ENCODE assay signal across 9 mouse cellular contexts in the genomic region with DNA sequence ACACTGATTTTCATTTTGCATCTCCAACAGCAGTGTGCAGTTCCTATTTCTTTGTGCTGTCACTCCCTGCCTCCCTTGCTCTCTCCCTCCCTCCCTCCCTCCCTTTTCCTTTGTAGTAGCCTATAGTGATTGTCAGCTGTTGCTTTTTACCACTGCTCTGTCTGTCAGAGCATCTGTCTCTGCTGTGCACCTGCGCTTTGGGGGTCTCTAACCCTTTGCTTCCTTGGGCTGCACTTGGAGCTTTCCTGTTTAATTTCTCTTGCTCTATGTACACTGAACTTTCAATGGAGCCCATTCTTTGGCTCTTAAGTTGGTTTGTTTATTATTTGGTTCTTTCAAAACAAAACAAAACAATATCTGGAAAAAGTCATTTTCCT.
DNase-seq lines count a peak whose midpoint lies in the region; ATAC-seq and TF ChIP-seq lines count a peak whose summit lies in the region.
"Had no signal": no experiment of that assay in that cellular context is flagged by ENCODE, and none has a peak within 500 bp of the region (broad histone marks: within the 10 kb centered on the region; RNA-seq: fewer than 3 reads in every experiment).

No protein-coding gene starts in this region.

- H3K27ac ChIP-seq in kidney, embryonic 14.5 days (ENCODE audit: low read depth, low read length), result no peak overlapping the region
- H3K27ac ChIP-seq in kidney, adult 2 months (ENCODE audit: insufficient read depth, low read depth, low read length), result no peak overlapping the region
- peak overlapping the region; percentile 53; the same call in 1 of the 2 replicates for H3K27ac ChIP-seq in forebrain, embryonic 11.5 days (ENCODE audit: low read depth, low read length)
- H3K27ac ChIP-seq in limb, embryonic 13.5 days, result peak overlapping the region; percentile 1; the same call in 1 of the 2 replicates
- H3K27ac ChIP-seq in stomach, embryonic 14.5 days (ENCODE audit: low read length), result 0 out of 2 replicates have a peak overlapping the region, but pooled peaks have one; percentile 21

- H3K27me3 ChIP-seq in kidney, embryonic 14.5 days (ENCODE audit: control insufficient read depth, insufficient read depth, low read length), result no peaks in the 10 kb centered on the region
- H3K27me3 ChIP-seq in kidney, adult 2 months (replicated peaks; ENCODE audit: control insufficient read depth, insufficient read depth, low read length), result no peaks in the 10 kb centered on the region
- no peaks in the 10 kb centered on the region for H3K27me3 ChIP-seq in forebrain, embryonic 11.5 days (ENCODE audit: control insufficient read depth, insufficient read depth, low read length)
- H3K27me3 ChIP-seq in limb, embryonic 13.5 days, result no peaks in the 10 kb centered on the region
- no peaks in the 10 kb centered on the region for H3K27me3 ChIP-seq in stomach, embryonic 14.5 days (ENCODE audit: control insufficient read depth, insufficient read depth, low read length)

- peaks cover 14% of the 10 kb centered on the region for H3K36me3 ChIP-seq in kidney, embryonic 14.5 days (ENCODE audit: control insufficient read depth, insufficient read depth, low read length)
- no peaks in the 10 kb centered on the region for H3K36me3 ChIP-seq in kidney, adult 2 months (ENCODE audit: control insufficient read depth, insufficient read depth, low read length)
- no peaks in the 10 kb centered on the region for H3K36me3 ChIP-seq in forebrain, embryonic 11.5 days (ENCODE audit: control insufficient read depth, insufficient read depth, low read length)
- H3K36me3 ChIP-seq in limb, embryonic 13.5 days, result peaks cover 21% of the 10 kb centered on the region
- H3K36me3 ChIP-seq in stomach, embryonic 14.5 days (ENCODE audit: control insufficient read depth, insufficient read depth, low read length), result no peaks in the 10 kb centered on the region; the same call in 1 of the 2 replicates

- H3K9ac ChIP-seq in kidney, embryonic 14.5 days (ENCODE audit: low read depth, low read length), result peak overlapping the region; percentile 19; the same call in 1 of the 2 replicates
- peak overlapping the region; percentile 20; the same call in 1 of the 2 replicates for H3K9ac ChIP-seq in forebrain, embryonic 11.5 days (ENCODE audit: low read length)
- H3K9ac ChIP-seq in limb, embryonic 13.5 days, result 0 out of 2 replicates have a peak overlapping the region, but pooled peaks have one; percentile 26
- no peak overlapping the region for H3K9ac ChIP-seq in stomach, embryonic 14.5 days (replicated peaks; ENCODE audit: low read depth, low read length)

- ATAC-seq in kidney, embryonic 14.5 days (ENCODE audit: low FRiP score, low TSS enrichment), result no peak
- no peak for ATAC-seq in forebrain, embryonic 11.5 days (replicated peaks; ENCODE audit: low FRiP score)
- ATAC-seq in limb, embryonic 13.5 days (ENCODE audit: low FRiP score, low read depth), result no peak
- ATAC-seq in stomach, embryonic 14.5 days (ENCODE audit: insufficient number of reproducible peaks, insufficient read depth, low FRiP score, low read depth), result no peak

- no peak overlapping the region for H3K4me2 ChIP-seq in kidney, embryonic 14.5 days (replicated peaks; ENCODE audit: low read depth, low read length)
- H3K4me2 ChIP-seq in forebrain, embryonic 11.5 days (ENCODE audit: low read depth, low read length, severe bottlenecking), result peak overlapping the region; percentile 5; the same call in 1 of the 2 replicates
- H3K4me2 ChIP-seq in limb, embryonic 13.5 days (replicated peaks), result peak overlapping the region; percentile 75
- H3K4me2 ChIP-seq in stomach, embryonic 14.5 days (replicated peaks; ENCODE audit: low read depth, low read length), result peak overlapping the region; percentile 20; the same call in 1 of the 2 replicates

- WGBS in kidney, embryonic 14.5 days, result 62% methylated on average over 1 of the region's 1 CpGs
- WGBS in kidney, adult 2 months, result 47% methylated on average over 1 of the region's 1 CpGs
- 27% methylated on average over 1 of the region's 1 CpGs for WGBS in forebrain, embryonic 11.5 days
- WGBS in limb, embryonic 13.5 days, result 48% methylated on average over 1 of the region's 1 CpGs
- 43% methylated on average over 1 of the region's 1 CpGs for WGBS in stomach, embryonic 14.5 days

- H3K4me1 ChIP-seq in kidney, embryonic 14.5 days (ENCODE audit: control insufficient read depth, insufficient read depth, low read length), result peaks cover 15% of the 10 kb centered on the region; the same call in 1 of the 2 replicates
- no peaks in the 10 kb centered on the region; the same call in 1 of the 2 replicates for H3K4me1 ChIP-seq in kidney, adult 2 months (ENCODE audit: control insufficient read depth, insufficient read depth, low read length)
- peaks cover 12% of the 10 kb centered on the region; the same call in 1 of the 2 replicates for H3K4me1 ChIP-seq in forebrain, embryonic 11.5 days (replicated peaks; ENCODE audit: control insufficient read depth, insufficient read depth, low read length)
- peaks cover 35% of the 10 kb centered on the region for H3K4me1 ChIP-seq in limb, embryonic 13.5 days
- peaks cover 22% of the 10 kb centered on the region for H3K4me1 ChIP-seq in stomach, embryonic 14.5 days (ENCODE audit: control insufficient read depth, insufficient read depth, low read length)

- TF ChIP-seq POLR2A in kidney, adult 2 months (IDR thresholded peaks at IDR 0.05; ENCODE audit: low read depth, low read length), result no peak

- TF ChIP-seq CTCF in kidney, adult 2 months (conservative IDR thresholded peaks at IDR 0.05; ENCODE audit: insufficient read depth, insufficient read length, low read depth, low read length), result no peak

- DNase-seq in kidney, adult 2 months, result no peak
- DNase-seq in forebrain, embryonic 11.5 days (ENCODE audit: low spot score), result no peak
- no peak for DNase-seq in cerebellum, postnatal 14 days
- DNase-seq in cerebellum, postnatal 10 days, result no peak
- DNase-seq in lung, postnatal 4 days, result no peak

- no peak overlapping the region for H3K4me3 ChIP-seq in kidney, embryonic 14.5 days (ENCODE audit: low read length)
- H3K4me3 ChIP-seq in kidney, adult 2 months (ENCODE audit: insufficient read depth, low read depth, low read length), result no peak overlapping the region
- no peak overlapping the region for H3K4me3 ChIP-seq in forebrain, embryonic 11.5 days (ENCODE audit: low read depth, low read length)
- H3K4me3 ChIP-seq in limb, embryonic 13.5 days, result no peak overlapping the region; the same call in 1 of the 2 replicates
- no peak overlapping the region for H3K4me3 ChIP-seq in stomach, embryonic 14.5 days (ENCODE audit: low read depth, low read length)

- H3K9me3 ChIP-seq in kidney, embryonic 14.5 days (ENCODE audit: control insufficient read depth, low read length), result no peaks in the 10 kb centered on the region
- H3K9me3 ChIP-seq in forebrain, embryonic 11.5 days (ENCODE audit: control insufficient read depth, low read length), result no peaks in the 10 kb centered on the region
- H3K9me3 ChIP-seq in limb, embryonic 13.5 days, result no peaks in the 10 kb centered on the region
- no peaks in the 10 kb centered on the region for H3K9me3 ChIP-seq in stomach, embryonic 14.5 days (ENCODE audit: control insufficient read depth, low read depth, low read length)
- H3K9me3 ChIP-seq: G1E had no signal

Comparison
In these comparisons a context has a peak if more than half of its experiments do, and no peak if none do; other contexts are left out.
1. H3K27ac ChIP-seq: peak in forebrain, embryonic 11.5 days (single experiment), limb, embryonic 13.5 days (single experiment) and stomach, embryonic 14.5 days (single experiment); none in kidney, embryonic 14.5 days (single experiment) and kidney, adult 2 months (single experiment).